Mouse (Mus musculus): ENCODE measurements at regions not wholly inside any gene's neighbourhood (a gene's known extent, or its start where the extent isn't known, plus 50 kb on each side); places are given as distances from the start of the nearest gene placed in this dataset.

DNA sequence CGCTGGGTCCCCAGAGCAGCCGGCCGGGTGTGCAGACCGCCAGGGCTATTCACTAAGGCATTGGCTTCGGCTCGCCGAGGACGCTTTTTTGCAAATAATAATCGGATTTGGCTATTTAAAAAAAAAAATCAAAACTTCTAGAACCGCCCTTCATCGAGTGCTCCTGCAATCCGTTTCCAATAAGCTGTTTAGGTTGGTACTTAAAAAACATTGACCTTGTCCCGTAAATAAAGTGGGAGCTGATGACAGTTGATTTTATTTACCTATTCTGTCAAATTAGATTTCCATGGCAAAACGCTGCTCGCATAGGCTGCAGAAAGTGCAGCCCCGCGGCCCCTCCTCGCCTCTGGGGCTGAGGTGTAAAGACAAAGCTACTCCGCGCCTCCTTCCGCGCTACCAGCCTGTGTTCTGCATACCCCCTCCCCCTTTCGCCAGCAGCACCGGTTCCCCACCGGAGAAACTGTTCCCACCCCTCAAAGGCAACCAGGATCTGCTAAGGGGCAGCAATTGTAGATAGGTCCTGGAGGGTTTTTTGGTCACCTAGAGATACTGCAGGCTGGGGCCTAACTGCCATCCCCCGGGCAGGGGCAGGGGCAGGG lies 78.0 kb upstream of the Tbca start:
- H3K27ac ChIP-seq = no peak overlapping the region
- ATAC-seq (ENCODE audit: insufficient number of reproducible peaks, low FRiP score, low TSS enrichment, low read depth) = no peak
- H3K27me3 ChIP-seq = peaks cover 73% of the 10 kb centered on the region
- H3K4me2 ChIP-seq = peak overlapping the region; percentile 54
- WGBS = 2% methylated on average over 26 of the region's 26 CpGs
- H3K9ac ChIP-seq = no peak overlapping the region
- H3K36me3 ChIP-seq = no peaks in the 10 kb centered on the region
- H3K9me3 ChIP-seq = no peaks in the 10 kb centered on the region
- peak overlapping the region; percentile 34 for H3K4me3 ChIP-seq
- H3K4me1 ChIP-seq = peaks cover 18% of the 10 kb centered on the region

DNA sequence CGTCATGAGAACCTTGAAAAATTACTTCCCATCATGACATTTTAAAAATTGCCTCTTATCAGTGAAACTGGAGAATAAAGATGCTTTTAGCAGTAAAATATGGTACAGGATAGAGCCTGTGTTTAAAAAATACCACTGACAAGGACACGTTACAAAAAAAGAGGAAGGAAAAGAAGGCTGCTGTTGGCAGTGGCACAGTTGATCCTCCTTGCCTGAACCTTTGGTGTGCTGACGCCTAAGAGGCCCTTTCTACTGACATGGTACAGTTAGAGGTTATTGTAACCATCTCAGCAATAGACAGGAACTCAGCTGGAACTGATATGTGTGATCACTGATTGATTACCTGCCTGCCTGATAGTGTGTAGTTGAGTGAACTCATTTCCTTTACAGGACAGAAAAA lies 75.3 kb upstream of the Tbca start:
- no peaks in the 10 kb centered on the region for H3K36me3 ChIP-seq
- no peaks in the 10 kb centered on the region for H3K9me3 ChIP-seq
- 67% methylated on average over 3 of the region's 3 CpGs for WGBS
- peaks cover 14% of the 10 kb centered on the region for H3K4me1 ChIP-seq
- no peak overlapping the region for H3K4me3 ChIP-seq
- peaks cover 48% of the 10 kb centered on the region for H3K27me3 ChIP-seq
- ATAC-seq (ENCODE audit: insufficient number of reproducible peaks, low FRiP score, low TSS enrichment, low read depth) = no peak
- no peak overlapping the region for H3K27ac ChIP-seq
- no peak overlapping the region for H3K9ac ChIP-seq
- no peak overlapping the region for H3K4me2 ChIP-seq

DNA sequence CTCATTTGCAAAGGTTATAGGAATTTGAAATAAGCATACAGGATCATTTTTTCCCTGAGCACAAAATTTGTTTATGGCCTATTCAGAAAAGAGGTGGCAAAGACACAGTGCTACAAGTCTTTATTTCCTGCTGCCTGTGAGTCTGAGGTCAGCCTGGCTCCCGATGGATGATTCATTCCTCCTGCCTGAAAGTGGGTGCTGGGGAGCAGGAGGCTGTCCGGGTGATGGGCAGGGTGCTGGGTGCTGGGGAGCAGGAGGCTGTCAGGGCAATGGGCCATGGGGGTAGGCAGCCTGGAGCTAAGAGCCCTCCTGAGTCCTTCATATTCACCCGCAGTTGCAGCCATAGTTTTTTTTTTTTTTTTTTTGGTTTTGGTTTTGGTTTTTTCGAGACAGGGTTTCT lies 67.1 kb upstream of the Tbca start:
- H3K9ac ChIP-seq = no peak overlapping the region
- H3K27ac ChIP-seq = no peak overlapping the region
- no peak overlapping the region for H3K4me3 ChIP-seq
- H3K36me3 ChIP-seq = no peaks in the 10 kb centered on the region
- no peaks in the 10 kb centered on the region for H3K9me3 ChIP-seq
- H3K4me2 ChIP-seq = no peak overlapping the region
- H3K27me3 ChIP-seq = no peaks in the 10 kb centered on the region
- no peaks in the 10 kb centered on the region for H3K4me1 ChIP-seq
- no peak for ATAC-seq (ENCODE audit: insufficient number of reproducible peaks, low FRiP score, low TSS enrichment, low read depth)
- WGBS = 66% methylated on average over 4 of the region's 4 CpGs
